Mouse (Mus musculus) kidney, embryonic 16.5 days (tissue): ENCODE measurements at regions not wholly inside any gene's neighbourhood (a gene's known extent, or its start where the extent isn't known, plus 50 kb on each side); places are given as distances from the start of the nearest gene placed in this dataset.
"Not testable (repeated sequence)": the region's sequence is repeated elsewhere in the genome, so short reads cannot be mapped to it uniquely, and the experiment has no call there.

Source experiments
- ATAC-seq: fragments of 200-750 bp; cut with Nextera tagmentation; 2 replicates; pipeline ENCODE4 v1.8.0; 2017; ENCODE audit warnings: moderate TSS enrichment; ENCODE audit not compliant: low FRiP score, low TSS enrichment
- H3K27ac ChIP-seq: fragments of 300-500 bp; sonication (generic); 2 replicates; pipeline ENCODE4 v1.5.1; 2014; ENCODE audit warnings: low read length
- H3K27me3 ChIP-seq: fragments of 300-500 bp; sonication (generic); 2 replicates; pipeline ENCODE4 v1.6.1; 2014; ENCODE audit warnings: low read length, control low read depth, mixed read lengths; ENCODE audit not compliant: insufficient read depth
- H3K36me3 ChIP-seq: fragments of 300-500 bp; sonication (generic); 2 replicates; pipeline ENCODE4 v1.6.1; 2014; ENCODE audit warnings: low read length, control low read depth, mixed read lengths; ENCODE audit not compliant: insufficient read depth
- H3K4me1 ChIP-seq: fragments of 300-500 bp; sonication (generic); 2 replicates; pipeline ENCODE4 v1.6.1; 2014; ENCODE audit warnings: low read length, control low read depth, mixed read lengths; ENCODE audit not compliant: insufficient read depth
- H3K4me2 ChIP-seq: fragments of 300-500 bp; sonication (generic); replicated peaks from 2 replicates; pipeline ENCODE4 v1.6.1; 2014; ENCODE audit warnings: low read depth, low read length
- H3K4me3 ChIP-seq: fragments of 300-500 bp; sonication (generic); 2 replicates; pipeline ENCODE4 v1.5.1; 2014; ENCODE audit warnings: mild to moderate bottlenecking, low read length
- H3K9ac ChIP-seq: fragments of 300-500 bp; sonication (generic); replicated peaks from 2 replicates; pipeline ENCODE4 v1.6.1; 2014; ENCODE audit warnings: low read length
- H3K9me3 ChIP-seq: fragments of 300-500 bp; sonication (generic); 2 replicates; pipeline ENCODE4 v1.6.1; 2016; ENCODE audit warnings: low read length, control low read depth
- WGBS: fragments of 180-500 bp; shearing (Covaris S2); extraction: QIAGEN DNeasy Blood & Tissue Kit; methylation state at CpG from one replicate; pipeline ENCODE4 v1.1.7; 2014; 5-methylcytosine and 5-hydroxymethylcytosine counted together

DNA sequence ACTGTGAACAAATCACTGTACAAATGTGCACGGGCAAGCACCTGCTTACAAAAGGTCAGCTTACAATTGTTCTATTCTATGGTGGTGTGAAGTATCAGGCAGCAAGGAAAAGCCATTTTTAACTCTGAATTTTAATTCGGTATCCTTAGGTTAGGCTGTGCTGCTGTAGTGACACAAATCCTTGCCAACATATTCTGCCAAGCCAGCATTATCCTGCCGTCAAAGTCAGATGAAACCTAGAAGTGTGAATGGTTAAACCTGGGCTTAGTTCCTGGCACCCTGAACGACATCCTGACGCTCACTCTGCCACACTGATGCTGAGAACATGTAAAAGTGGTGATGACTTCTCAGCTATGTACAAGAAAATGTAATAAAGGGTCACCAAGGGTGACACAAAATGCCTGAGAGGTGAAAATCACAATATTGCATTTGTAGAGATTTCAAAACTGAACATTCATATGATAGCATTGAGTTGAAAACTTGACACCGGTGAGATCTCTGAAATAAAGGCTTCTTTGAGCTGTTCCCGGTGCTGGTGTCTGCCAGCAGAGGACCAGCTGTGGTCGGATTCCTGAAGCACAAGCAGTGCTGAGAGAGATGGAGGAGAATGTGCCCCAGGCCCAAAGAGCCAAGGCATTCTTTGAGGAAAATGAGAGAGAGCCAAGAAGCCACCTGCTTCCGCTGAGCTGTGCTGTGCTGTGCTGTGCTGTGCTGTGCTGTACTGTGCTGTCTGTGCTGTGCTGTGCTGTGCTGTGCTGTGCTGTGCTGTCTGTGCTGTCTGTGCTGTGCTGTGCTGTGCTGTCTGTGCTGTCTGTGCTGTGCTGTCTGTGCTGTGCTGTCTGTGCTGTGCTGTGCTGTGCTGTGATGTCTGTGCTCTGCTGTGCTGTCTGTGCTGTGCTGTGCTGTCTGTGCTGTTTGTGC lies 195.9 kb downstream of the Tcp10c start:
- WGBS = 69% methylated on average over 9 of the region's 9 CpGs
- Histone ChIP-seq H3K27me3 (no peaks in the 10 kb centered on the region), H3K9me3 (peaks cover 51% of the 10 kb centered on the region), H3K9ac (no peak overlapping the region), H3K36me3 (no peaks in the 10 kb centered on the region), H3K4me1 (peaks cover under 1% of the 10 kb centered on the region; the same call in 1 of the 2 replicates), H3K4me2 (no peak overlapping the region), H3K4me3 (no peak overlapping the region), H3K27ac (no peak overlapping the region)
- peak; percentile 70; the same call in 1 of the 2 replicates for ATAC-seq

DNA sequence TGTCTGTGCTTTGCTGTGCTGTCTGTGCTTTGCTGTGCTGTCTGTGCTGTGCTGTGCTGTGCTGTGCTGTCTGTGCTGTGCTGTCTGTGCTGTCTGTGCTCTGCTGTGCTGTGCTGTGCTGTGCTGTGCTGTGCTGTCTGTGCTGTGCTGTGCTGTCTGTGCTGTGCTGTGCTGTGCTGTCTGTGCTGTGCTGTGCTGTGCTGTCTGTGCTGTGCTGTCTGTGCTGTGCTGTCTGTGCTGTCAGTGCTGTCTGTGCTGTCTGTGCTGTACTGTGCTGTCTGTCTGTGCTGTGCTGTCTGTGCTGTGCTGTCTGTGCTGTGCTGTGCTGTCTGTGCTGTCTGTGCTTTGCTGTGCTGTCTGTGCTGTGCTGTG lies 196.5 kb downstream of the Tcp10c start:
- H3K27ac ChIP-seq, H3K4me1 ChIP-seq, H3K36me3 ChIP-seq, H3K4me2 ChIP-seq, H3K9ac ChIP-seq, H3K27me3 ChIP-seq, H3K4me3 ChIP-seq: not testable (repeated sequence)
- peaks cover 47% of the 10 kb centered on the region for H3K9me3 ChIP-seq
- ATAC-seq = peak; percentile 58; the same call in 1 of the 2 replicates

DNA sequence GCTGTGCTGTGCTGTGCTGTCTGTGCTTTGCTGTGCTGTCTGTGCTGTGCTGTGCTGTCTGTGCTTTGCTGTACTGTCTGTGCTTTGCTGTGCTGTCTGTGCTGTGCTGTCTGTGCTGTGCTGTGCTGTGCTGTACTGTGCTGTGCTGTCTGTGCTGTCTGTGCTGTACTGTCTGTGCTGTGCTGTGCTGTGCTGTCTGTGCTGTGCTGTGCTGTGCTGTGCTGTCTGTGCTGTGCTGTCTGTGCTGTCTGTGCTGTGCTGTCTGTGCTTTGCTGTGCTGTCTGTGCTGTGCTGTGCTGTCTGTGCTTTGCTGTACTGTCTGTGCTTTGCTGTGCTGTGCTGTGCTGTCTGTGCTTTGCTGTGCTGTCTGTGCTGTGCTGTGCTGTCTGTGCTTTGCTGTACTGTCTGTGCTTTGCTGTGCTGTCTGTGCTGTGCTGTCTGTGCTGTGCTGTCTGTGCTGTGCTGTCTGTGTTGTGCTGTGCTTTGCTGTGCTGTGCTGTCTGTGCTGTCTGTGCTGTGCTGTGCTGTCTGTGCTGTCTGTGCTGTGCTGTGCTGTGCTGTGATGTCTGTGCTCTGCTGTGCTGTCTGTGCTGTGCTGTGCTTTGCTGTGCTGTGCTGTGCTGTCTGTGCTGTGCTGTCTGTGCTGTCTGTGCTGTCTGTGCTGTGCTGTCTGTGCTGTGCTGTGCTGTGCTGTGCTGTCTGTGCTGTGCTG lies 197.5 kb downstream of the Tcp10c start:
- peaks cover 39% of the 10 kb centered on the region for H3K9me3 ChIP-seq
- not testable (repeated sequence) for H3K36me3 ChIP-seq, H3K9ac ChIP-seq, H3K4me3 ChIP-seq, H3K4me1 ChIP-seq, H3K27me3 ChIP-seq, H3K4me2 ChIP-seq, H3K27ac ChIP-seq
- ATAC-seq = peak; percentile 60; the same call in 1 of the 2 replicates

DNA sequence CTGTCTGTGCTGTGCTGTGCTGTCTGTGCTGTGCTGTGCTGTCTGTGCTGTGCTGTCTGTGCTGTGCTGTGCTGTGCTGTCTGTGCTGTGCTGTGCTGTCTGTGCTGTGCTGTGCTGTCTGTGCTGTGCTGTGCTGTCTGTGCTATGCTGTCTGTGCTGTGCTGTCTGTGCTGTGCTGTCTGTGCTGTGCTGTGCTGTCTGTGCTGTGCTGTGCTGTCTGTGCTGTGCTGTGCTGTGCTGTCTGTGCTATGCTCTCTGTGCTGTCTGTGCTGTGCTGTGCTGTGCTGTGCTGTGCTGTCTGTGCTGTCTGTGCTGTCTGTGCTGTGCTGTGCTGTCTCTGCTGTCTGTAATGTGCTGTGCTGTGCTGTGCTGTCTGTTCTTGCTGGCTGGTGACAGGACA lies 198.5 kb downstream of the Tcp10c start:
- not testable (repeated sequence) for H3K36me3 ChIP-seq, H3K9ac ChIP-seq, H3K4me1 ChIP-seq, H3K27ac ChIP-seq, H3K4me3 ChIP-seq, H3K4me2 ChIP-seq, H3K27me3 ChIP-seq
- peaks cover 31% of the 10 kb centered on the region for H3K9me3 ChIP-seq
- ATAC-seq = peak; percentile 58

DNA sequence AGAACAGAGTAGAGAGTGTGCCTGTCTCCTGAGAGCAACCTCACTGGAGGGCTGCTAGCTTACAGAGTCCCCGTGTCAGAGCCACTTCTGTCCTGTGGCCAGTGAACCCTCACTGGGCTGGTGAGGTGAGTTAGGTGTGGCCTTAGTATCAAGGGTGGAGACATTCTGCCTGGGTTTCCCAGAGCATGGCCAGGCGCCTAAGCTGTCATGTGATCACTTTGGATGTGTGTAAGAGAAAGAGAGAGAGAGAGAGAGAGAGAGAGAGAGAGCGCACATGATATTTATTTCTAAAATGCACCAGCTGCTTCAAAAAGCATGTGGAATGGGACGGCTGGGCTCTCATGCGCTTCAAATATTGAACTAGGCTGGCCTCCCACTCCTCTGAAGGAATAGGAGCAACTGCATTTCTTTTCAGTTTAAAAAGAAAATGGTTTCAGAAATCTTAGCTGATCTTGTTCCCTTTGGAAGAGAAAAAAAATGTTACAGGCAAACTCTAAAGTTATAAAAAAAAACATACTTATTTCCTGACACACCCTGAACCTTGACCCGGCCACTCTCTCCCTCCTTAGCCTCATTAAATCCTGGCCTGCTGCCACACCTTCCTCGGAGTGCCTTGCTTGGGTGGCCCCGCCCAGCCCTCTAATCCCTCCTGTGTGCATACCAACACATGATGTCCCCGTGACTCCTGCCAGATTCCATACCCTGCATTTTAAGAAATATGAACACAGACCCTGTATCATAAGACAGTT lies 201.1 kb downstream of the Tcp10c start:
- ATAC-seq = peak; percentile 61; the same call in 1 of the 2 replicates
- Histone ChIP-seq H3K27ac (peak overlapping the region; percentile 77; the same call in 1 of the 2 replicates), H3K9me3 (peaks cover 11% of the 10 kb centered on the region), H3K4me2 (peak overlapping the region; percentile 12; the same call in 1 of the 2 replicates)
- H3K27me3 ChIP-seq, H3K36me3 ChIP-seq, H3K4me3 ChIP-seq, H3K4me1 ChIP-seq, H3K9ac ChIP-seq: not testable (repeated sequence)
- WGBS = 16% methylated on average over 9 of the region's 9 CpGs

DNA sequence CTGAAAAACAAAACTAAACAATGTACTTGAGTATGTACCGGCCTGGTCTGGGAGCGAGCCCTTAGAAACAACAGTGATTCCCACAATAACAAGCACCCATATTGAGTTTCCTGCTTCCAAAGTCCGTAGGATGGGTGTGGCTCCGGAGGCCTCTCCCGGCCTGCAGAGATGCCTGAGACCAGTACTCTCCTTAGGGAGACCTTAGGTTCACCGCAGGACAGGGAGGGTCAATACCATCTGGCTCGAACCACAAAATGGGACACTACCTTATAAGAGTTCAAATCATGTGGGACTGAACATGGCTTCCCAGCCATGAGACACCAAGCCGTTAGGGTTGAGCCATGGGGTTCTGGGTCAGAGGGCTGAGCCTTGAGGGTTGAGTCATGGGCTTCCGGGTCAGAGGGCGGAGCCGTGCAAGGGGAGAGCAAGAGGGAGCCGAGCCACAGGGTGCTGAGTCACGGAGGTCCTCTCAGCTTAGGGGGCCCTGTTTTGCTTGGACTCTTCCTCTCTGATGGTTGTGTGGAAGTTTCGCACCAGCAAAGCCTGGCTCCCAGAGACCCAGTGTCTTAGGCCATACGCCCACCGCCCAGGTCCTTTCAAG lies 201.8 kb downstream of the Tcp10c start:
- ATAC-seq = peak; percentile 21; the same call in 1 of the 2 replicates
- not testable (repeated sequence) for H3K27me3 ChIP-seq, H3K4me2 ChIP-seq, H3K9me3 ChIP-seq, H3K27ac ChIP-seq, H3K4me3 ChIP-seq, H3K4me1 ChIP-seq, H3K36me3 ChIP-seq, H3K9ac ChIP-seq
- 64% methylated on average over 16 of the region's 16 CpGs for WGBS

DNA sequence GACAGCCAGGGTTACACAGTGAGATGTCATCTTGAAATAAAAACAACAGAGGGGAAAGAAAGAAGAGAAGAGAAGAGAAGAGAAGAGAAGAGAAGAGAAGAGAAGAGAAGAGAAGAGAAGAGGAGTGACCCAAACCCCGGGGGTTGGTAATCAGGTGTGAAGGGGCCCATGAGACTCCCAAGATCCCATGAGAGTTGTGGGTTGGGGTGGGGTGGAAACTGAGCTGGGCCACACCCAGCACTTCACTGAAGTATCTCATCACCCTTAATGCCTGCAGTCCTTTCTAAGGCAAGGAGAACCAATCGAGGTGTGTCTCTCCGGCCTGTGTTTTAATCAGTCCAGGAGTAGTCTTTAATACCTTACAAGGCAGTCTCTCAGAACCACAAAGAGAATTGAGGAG lies 201.5 kb upstream of the Afdn start:
- Histone ChIP-seq H3K4me2 (no peak overlapping the region), H3K4me1 (peaks cover 7% of the 10 kb centered on the region; the same call in 1 of the 2 replicates), H3K9ac (no peak overlapping the region), H3K36me3 (no peaks in the 10 kb centered on the region), H3K27me3 (no peaks in the 10 kb centered on the region), H3K9me3 (no peaks in the 10 kb centered on the region), H3K4me3 (no peak overlapping the region), H3K27ac (no peak overlapping the region)
- 72% methylated on average over 3 of the region's 3 CpGs for WGBS
- ATAC-seq = no peak

DNA sequence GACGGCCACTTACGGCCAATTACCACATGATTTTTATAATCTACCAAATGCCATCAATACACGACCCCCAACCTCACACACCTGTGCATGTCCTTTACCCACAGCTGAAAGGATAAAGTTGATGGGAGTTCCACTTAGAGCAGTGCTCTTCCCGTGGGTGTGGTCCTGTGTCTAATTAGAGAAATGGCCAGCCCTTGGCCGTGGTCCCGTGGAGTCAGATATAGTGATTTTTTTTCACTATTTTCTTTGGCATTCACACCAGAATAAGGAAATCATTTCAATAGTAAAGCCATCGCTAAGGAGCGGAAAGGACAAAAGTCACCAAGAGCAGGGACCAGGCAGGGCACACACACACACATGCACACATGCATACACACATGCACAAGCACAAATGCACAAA lies 199.0 kb upstream of the Afdn start:
- H3K9ac ChIP-seq = no peak overlapping the region
- H3K4me2 ChIP-seq = no peak overlapping the region
- H3K9me3 ChIP-seq = no peaks in the 10 kb centered on the region
- H3K27me3 ChIP-seq = no peaks in the 10 kb centered on the region
- ATAC-seq = no peak
- no peak overlapping the region for H3K4me3 ChIP-seq
- no peaks in the 10 kb centered on the region for H3K4me1 ChIP-seq
- H3K36me3 ChIP-seq = no peaks in the 10 kb centered on the region
- 62% methylated on average over 8 of the region's 8 CpGs for WGBS
- no peak overlapping the region for H3K27ac ChIP-seq

DNA sequence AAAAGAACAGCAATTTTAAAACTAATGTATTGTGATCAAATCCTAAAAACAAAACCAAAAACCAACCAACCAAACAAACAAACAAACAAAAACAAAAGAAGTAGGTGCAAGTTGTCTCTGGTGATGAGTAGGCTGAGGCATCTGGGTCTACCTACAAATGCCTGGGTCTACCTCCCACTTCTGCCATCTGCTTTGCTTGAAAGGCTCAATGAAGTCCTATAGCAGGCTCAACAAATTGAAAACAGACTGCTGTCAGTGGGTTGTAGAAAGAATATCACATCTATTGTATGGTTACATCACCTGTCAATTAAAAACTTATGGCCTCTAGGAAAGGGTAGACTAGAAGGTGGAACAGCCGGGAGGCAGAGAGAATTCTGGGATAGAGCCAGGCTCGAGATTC lies 197.4 kb upstream of the Afdn start:
- H3K9ac ChIP-seq = no peak overlapping the region
- WGBS = 84% methylated on average over 2 of the region's 2 CpGs
- ATAC-seq = no peak
- H3K4me1 ChIP-seq = no peaks in the 10 kb centered on the region
- H3K27me3 ChIP-seq = no peaks in the 10 kb centered on the region
- no peak overlapping the region for H3K4me3 ChIP-seq
- H3K9me3 ChIP-seq = no peaks in the 10 kb centered on the region
- H3K4me2 ChIP-seq = no peak overlapping the region
- H3K27ac ChIP-seq = no peak overlapping the region
- no peaks in the 10 kb centered on the region for H3K36me3 ChIP-seq
